Mouse (Mus musculus) olfactory bulb, adult 2 months (tissue): Measurements from ENCODE around the gene Tssk1. TPM values are rescaled to one million over a fixed set of nuclear protein-coding genes. Genes with fewer than 3 reads are reported as not detected.
A peak's percentile ranks its signal among the peaks of the same experiment; 100 is the strongest.

Experiments used
- H3K27ac ChIP-seq: fragments of 200-500 bp; 2 replicates; pipeline ENCODE4 v1.5.1; 2012; ENCODE audit warnings: low read depth, low read length; ENCODE audit not compliant: insufficient read depth
- H3K4me1 ChIP-seq: fragments of 200-500 bp; 2 replicates; pipeline ENCODE4 v1.6.1; 2012; ENCODE audit warnings: low read length; ENCODE audit not compliant: control insufficient read depth, insufficient read depth
- H3K4me3 ChIP-seq: fragments of 200-500 bp; 2 replicates; pipeline ENCODE4 v1.5.1; 2012; ENCODE audit warnings: mild to moderate bottlenecking, low read depth, low read length, moderate library complexity; ENCODE audit not compliant: insufficient read depth
- CTCF ChIP-seq: fragments of 200-500 bp; IDR thresholded peaks from 2 replicates; pipeline ENCODE4 v1.5.1; 2012; ENCODE audit warnings: low read depth, mild to moderate bottlenecking, low read length, moderate library complexity; ENCODE audit not compliant: insufficient read depth
- POLR2A ChIP-seq: fragments of 200-500 bp; IDR thresholded peaks from 2 replicates; pipeline ENCODE4 v1.6.1; 2012; ENCODE audit warnings: mild to moderate bottlenecking, low read depth, low read length, moderate library complexity; ENCODE audit not compliant: insufficient read depth
- WGBS: fragments of 180-500 bp; shearing (Covaris S2); methylation state at CpG from one replicate; pipeline ENCODE4 v1.1.7; 2018; 5-methylcytosine and 5-hydroxymethylcytosine counted together
- polyA plus RNA-seq: library from polyadenylated mRNA; stranded (reverse); fragments of >200 nt; gene quantifications from 2 replicates; pipeline ENCODE4 v1.2.4, GENCODE M21; 2012; ENCODE audit warnings: low replicate concordance; ENCODE audit not compliant: missing spikeins, insufficient read depth, insufficient read length

The Tssk1 gene
- polyA plus RNA-seq, 1 experiment: not detected

- Histone ChIP-seq H3K27ac (peak overlapping the region; percentile 86), H3K4me3 (peak overlapping the region; percentile 67), H3K4me1 (0 out of 2 replicates have a peak, but pooled peaks cover 5% of the 10 kb centered on the region)
- under 1% methylated on average over 46 of the region's 47 CpGs for WGBS
- TF ChIP-seq CTCF (peak; percentile 92), POLR2A (peak; percentile 80; the same call in 1 of the 2 replicates)
These were observed 27.5 kb downstream of the Tssk1 start for GRCm38 (mm10) chr16:17921325-17922162.

- TF ChIP-seq CTCF (no peak), POLR2A (no peak)
- Histone ChIP-seq H3K27ac (peak overlapping the region; percentile 40), H3K4me3 (peak overlapping the region; percentile 67), H3K4me1 (peaks cover 9% of the 10 kb centered on the region; the same call in 1 of the 2 replicates)
- under 1% methylated on average over 14 of the region's 14 CpGs for WGBS
These were observed 28.1 kb downstream of the Tssk1 start for GRCm38 (mm10) chr16:17922163-17922538.

- H3K27ac ChIP-seq: peak overlapping the region; percentile 38
- H3K4me1 ChIP-seq: peaks cover 14% of the 10 kb centered on the region
- 1% methylated on average over 72 of the region's 72 CpGs for WGBS
- TF ChIP-seq POLR2A: no peak; the same call in 1 of the 2 replicates
- no peak for TF ChIP-seq CTCF
- H3K4me3 ChIP-seq: peak overlapping the region; percentile 77
These were observed 33.5 kb downstream of the Tssk1 start for GRCm38 (mm10) chr16:17927351-17928082.

- TF ChIP-seq POLR2A: peak; percentile 37; the same call in 1 of the 2 replicates
- TF ChIP-seq CTCF: no peak
- Histone ChIP-seq H3K4me1 (peaks cover 14% of the 10 kb centered on the region), H3K4me3 (peak within 1 kb of the TSS; percentile 77), H3K27ac (peak within 1 kb of the TSS; percentile 38)
- under 1% methylated on average over 47 of the region's 47 CpGs for WGBS
These were observed 34.1 kb downstream of the Tssk1 start, which contains the start of gene Slc25a1 for GRCm38 (mm10) chr16:17928087-17928580. Slc25a1 (minus strand) TSS chr16:17928219.

GRCm38 (mm10) chr16:17928627-17929104, 34.6 kb downstream of the Tssk1 start:
- TF ChIP-seq POLR2A (no peak), CTCF (peak; percentile 72)
- WGBS: under 1% methylated on average over 9 of the region's 9 CpGs
- Histone ChIP-seq H3K4me1 (peaks cover 14% of the 10 kb centered on the region), H3K27ac (peak overlapping the region; percentile 38), H3K4me3 (peak overlapping the region; percentile 77)

- Histone ChIP-seq H3K27ac (no peak overlapping the region), H3K4me1 (peaks cover 14% of the 10 kb centered on the region), H3K4me3 (no peak overlapping the region)
- WGBS: 9% methylated on average over 2 of the region's 2 CpGs
- TF ChIP-seq POLR2A: no peak
- no peak for TF ChIP-seq CTCF
These were observed 35.2 kb downstream of the Tssk1 start for GRCm38 (mm10) chr16:17929211-17929610.

- TF ChIP-seq POLR2A (no peak), CTCF (no peak)
- Histone ChIP-seq H3K4me3 (no peak overlapping the region), H3K4me1 (peaks cover 14% of the 10 kb centered on the region), H3K27ac (no peak overlapping the region)
- WGBS: 53% methylated on average over 2 of the region's 2 CpGs
These were observed 35.6 kb downstream of the Tssk1 start for GRCm38 (mm10) chr16:17929631-17930030.

GRCm38 (mm10) chr16:17931906-17932460, 38.0 kb downstream of the Tssk1 start:
- 62% methylated on average over 5 of the region's 5 CpGs for WGBS
- no peak overlapping the region for H3K27ac ChIP-seq
- no peak overlapping the region for H3K4me3 ChIP-seq
- TF ChIP-seq CTCF (no peak), POLR2A (no peak)
- peaks cover 11% of the 10 kb centered on the region for H3K4me1 ChIP-seq
